In genomic region chr3:79400552-79400951, GRCm38 (mm10) we compare ENCODE assay signal across 18 mouse cellular contexts.
"Had no signal": no experiment of that assay in that cellular context is flagged by ENCODE, and none has a peak within 500 bp of the region (broad histone marks: within the 10 kb centered on the region; RNA-seq: fewer than 3 reads in every experiment).

No protein-coding gene starts in this region.

- H3K27ac ChIP-seq: layer of hippocampus, adult 2 months; liver, embryonic 12.5 days; liver, embryonic 15.5 days; midbrain, embryonic 10.5 days; neural tube, embryonic 12.5 days; neural tube, embryonic 15.5 days; stomach, postnatal 0 days had no signal

- H3K27me3 ChIP-seq: liver, embryonic 12.5 days; liver, embryonic 15.5 days; neural tube, embryonic 12.5 days; neural tube, embryonic 15.5 days had no signal

- H3K4me1 ChIP-seq: liver, embryonic 12.5 days; liver, embryonic 15.5 days; midbrain, embryonic 10.5 days; neural tube, embryonic 12.5 days; neural tube, embryonic 15.5 days had no signal

- H3K9ac ChIP-seq: liver, embryonic 12.5 days; liver, embryonic 15.5 days; neural tube, embryonic 12.5 days; neural tube, embryonic 15.5 days had no signal

- H3K36me3 ChIP-seq: liver, embryonic 12.5 days; liver, embryonic 15.5 days; midbrain, embryonic 10.5 days; neural tube, embryonic 12.5 days; neural tube, embryonic 15.5 days had no signal

- H3K4me3 ChIP-seq: layer of hippocampus, adult 2 months; liver, embryonic 12.5 days; liver, embryonic 15.5 days; megakaryocyte, embryonic 14.5 days; midbrain, embryonic 10.5 days; neural tube, embryonic 12.5 days; neural tube, embryonic 15.5 days had no signal

- ATAC-seq: intestine, embryonic 16.5 days; liver, embryonic 12.5 days had no signal

- DNase-seq: kidney, postnatal 14 days; layer of hippocampus, adult 9-11 months; lung, adult 2 months; lung, postnatal 10 days; midbrain, embryonic 14.5 days; right cerebral cortex, adult 18-20 months; right cerebral cortex, postnatal 14 days; right cerebral cortex, postnatal 4 days; thymus, postnatal 25 days had no signal

- H3K4me2 ChIP-seq: liver, embryonic 12.5 days; liver, embryonic 15.5 days; neural tube, embryonic 12.5 days; neural tube, embryonic 15.5 days had no signal

- H3K9me3 ChIP-seq: liver, embryonic 12.5 days; liver, embryonic 15.5 days; megakaryocyte, embryonic 14.5 days; midbrain, embryonic 10.5 days; neural tube, embryonic 12.5 days; neural tube, embryonic 15.5 days had no signal
